Mouse (Mus musculus) myocyte (in vitro differentiated cells): Measurements from ENCODE around the gene Fermt3. TPM values are rescaled to one million over a fixed set of nuclear protein-coding genes. Genes with fewer than 3 reads are reported as not detected.

Source experiments
- H3K27me3 ChIP-seq: one replicate; pipeline ENCODE4 v1.6.1; 2011; ENCODE audit not compliant: control insufficient read depth, insufficient read depth, insufficient read length
- H3K36me3 ChIP-seq: one replicate; pipeline ENCODE4 v1.6.1; 2011; ENCODE audit not compliant: control insufficient read depth, insufficient read depth
- H3K4me2 ChIP-seq: one replicate; pipeline ENCODE4 v1.6.1; 2011; ENCODE audit warnings: low read depth, control low read depth
- H3K4me3 ChIP-seq: one replicate; pipeline ENCODE4 v1.5.1; 2011; ENCODE audit warnings: mild to moderate bottlenecking, control low read depth, moderate library complexity
- H3K79me2 ChIP-seq: one replicate; pipeline ENCODE4 v1.6.1; 2011; ENCODE audit not compliant: control insufficient read depth, insufficient read depth
- H3ac ChIP-seq: one replicate; pipeline ENCODE4 v1.6.1; 2011; ENCODE audit not compliant: control insufficient read depth, insufficient read length
- CEBPB ChIP-seq: IDR thresholded peaks from 2 replicates; pipeline ENCODE4 v1.6.1; 2011; ENCODE audit warnings: mild to moderate bottlenecking, moderate library complexity; ENCODE audit not compliant: poor library complexity, insufficient read depth, severe bottlenecking
- E2F4 ChIP-seq: IDR thresholded peaks from one replicate; pipeline ENCODE4 v1.6.1; 2011; ENCODE audit warnings: mild to moderate bottlenecking, control low read depth, moderate library complexity; ENCODE audit not compliant: insufficient read depth
- MAX ChIP-seq: IDR thresholded peaks from one replicate; pipeline ENCODE4 v1.6.1; 2011; ENCODE audit warnings: low read depth, mild to moderate bottlenecking, control low read depth
- MYOD1 ChIP-seq, 3 experiments: IDR thresholded peaks; one replicate each; pipeline ENCODE4 v1.6.1; 2011; ENCODE audit warnings: control low read depth in 2 of 3, low read depth in 2 of 3, mild to moderate bottlenecking in 2 of 3, moderate library complexity in 1 of 3; ENCODE audit not compliant: insufficient read length in 2 of 3, control insufficient read depth in 1 of 3
- MYOG ChIP-seq, 3 experiments: IDR thresholded peaks; one replicate each; pipeline ENCODE4 v1.6.1; 2011; ENCODE audit warnings: control low read depth in 2 of 3, low read depth in 2 of 3, mild to moderate bottlenecking in 2 of 3; ENCODE audit not compliant: insufficient read length in 2 of 3, control insufficient read depth in 1 of 3, insufficient read depth in 1 of 3
- POLR2A ChIP-seq: IDR thresholded peaks from one replicate; pipeline ENCODE4 v1.6.1; 2011; ENCODE audit warnings: low read depth, mild to moderate bottlenecking, control low read depth, moderate library complexity; ENCODE audit not compliant: insufficient read length
- POLR2AphosphoS2 ChIP-seq: IDR thresholded peaks from one replicate; pipeline ENCODE4 v1.6.1; 2011; ENCODE audit warnings: low read depth, control low read depth; ENCODE audit not compliant: insufficient read length
- REST ChIP-seq: IDR thresholded peaks from one replicate; pipeline ENCODE4 v1.6.1; 2011; ENCODE audit warnings: mild to moderate bottlenecking, control low read depth, moderate library complexity; ENCODE audit not compliant: insufficient read depth, insufficient read length
- SRF ChIP-seq: IDR thresholded peaks from one replicate; pipeline ENCODE4 v1.6.1; 2011; ENCODE audit warnings: low read depth; ENCODE audit not compliant: control insufficient read depth, insufficient read length
- TCF12 ChIP-seq: IDR thresholded peaks from one replicate; pipeline ENCODE4 v1.6.1; 2011; ENCODE audit warnings: mild to moderate bottlenecking, control low read depth; ENCODE audit not compliant: poor library complexity, insufficient read depth, severe bottlenecking
- TCF3 ChIP-seq: IDR thresholded peaks from one replicate; pipeline ENCODE4 v1.6.1; 2011; ENCODE audit warnings: low read depth, control low read depth; ENCODE audit not compliant: insufficient read length
- USF1 ChIP-seq: IDR thresholded peaks from one replicate; pipeline ENCODE4 v1.6.1; 2011; ENCODE audit warnings: low read depth, mild to moderate bottlenecking, control low read depth, moderate library complexity
- polyA plus RNA-seq: library from polyadenylated mRNA; unstranded; fragments of >200 nt; fragmentation: generic; extraction: Trizol; gene quantifications from one replicate; pipeline ENCODE4 v1.2.1, GENCODE M21; 2012; ENCODE audit warnings: missing spikeins

Gene Fermt3
- polyA plus RNA-seq, 1 experiment = 0.34 TPM

- TF ChIP-seq POLR2A = no peak
- no peak for TF ChIP-seq E2F4
- TF ChIP-seq TCF3 = no peak
- TF ChIP-seq TCF12 = no peak
- TF ChIP-seq REST = no peak
- no peak for TF ChIP-seq SRF
- TF ChIP-seq POLR2AphosphoS2 = no peak
- TF ChIP-seq USF1 = no peak
- no peak for TF ChIP-seq MYOG (IDR thresholded peaks at IDR 0.05; ENCODE audit: control insufficient read depth in 1 of 3, insufficient read depth in 1 of 3, insufficient read length in 2 of 3, low read depth in 2 of 3)
- TF ChIP-seq MYOD1 (IDR thresholded peaks at IDR 0.05; ENCODE audit: control insufficient read depth in 1 of 3, insufficient read length in 2 of 3, low read depth in 2 of 3) = no peak
- TF ChIP-seq CEBPB = no peak
- TF ChIP-seq MAX = no peak
- H3K4me2 ChIP-seq = peak overlapping the region; percentile 25
- no peak overlapping the region for H3K4me3 ChIP-seq
- no peaks in the 10 kb centered on the region for H3K36me3 ChIP-seq
- no peak overlapping the region for H3ac ChIP-seq
- no peaks in the 10 kb centered on the region for H3K27me3 ChIP-seq
- H3K79me2 ChIP-seq = peaks cover 27% of the 10 kb centered on the region
These were observed 47.6 kb downstream of the Fermt3 start for GRCm38 (mm10) chr19:6971644-6972043.

- Histone ChIP-seq H3K4me3 (no peak overlapping the region), H3ac (no peak overlapping the region), H3K4me2 (peak overlapping the region; percentile 12), H3K36me3 (no peaks in the 10 kb centered on the region), H3K79me2 (peaks cover 18% of the 10 kb centered on the region), H3K27me3 (no peaks in the 10 kb centered on the region)
- TF ChIP-seq TCF3 (no peak), REST (no peak), SRF (no peak), TCF12 (no peak), USF1 (no peak), MAX (no peak), MYOD1 (IDR thresholded peaks at IDR 0.05; ENCODE audit: control insufficient read depth in 1 of 3, insufficient read length in 2 of 3, low read depth in 2 of 3) (no peak), MYOG (IDR thresholded peaks at IDR 0.05; ENCODE audit: control insufficient read depth in 1 of 3, insufficient read depth in 1 of 3, insufficient read length in 2 of 3, low read depth in 2 of 3) (no peak), POLR2A (no peak), CEBPB (no peak), E2F4 (no peak), POLR2AphosphoS2 (no peak)
These were observed 48.7 kb downstream of the Fermt3 start for GRCm38 (mm10) chr19:6970460-6971085.

- H3K4me3 ChIP-seq = peak overlapping the region; percentile 61
- peak overlapping the region; percentile 60 for H3ac ChIP-seq
- H3K4me2 ChIP-seq = peak overlapping the region; percentile 90
- H3K27me3 ChIP-seq = no peaks in the 10 kb centered on the region
- H3K36me3 ChIP-seq = no peaks in the 10 kb centered on the region
- no peak for TF ChIP-seq MYOG (IDR thresholded peaks at IDR 0.05; ENCODE audit: control insufficient read depth in 1 of 3, insufficient read depth in 1 of 3, insufficient read length in 2 of 3, low read depth in 2 of 3)
- TF ChIP-seq TCF3 = no peak
- TF ChIP-seq E2F4 = no peak
- TF ChIP-seq MYOD1 (IDR thresholded peaks at IDR 0.05; ENCODE audit: control insufficient read depth in 1 of 3, insufficient read length in 2 of 3, low read depth in 2 of 3) = no peak
- peak; percentile 83 for TF ChIP-seq POLR2AphosphoS2
- peak; percentile 93 for TF ChIP-seq POLR2A
- H3K79me2 ChIP-seq = peaks cover 16% of the 10 kb centered on the region
These were observed 49.4 kb downstream of the Fermt3 start for GRCm38 (mm10) chr19:6969665-6970381.

DNA sequence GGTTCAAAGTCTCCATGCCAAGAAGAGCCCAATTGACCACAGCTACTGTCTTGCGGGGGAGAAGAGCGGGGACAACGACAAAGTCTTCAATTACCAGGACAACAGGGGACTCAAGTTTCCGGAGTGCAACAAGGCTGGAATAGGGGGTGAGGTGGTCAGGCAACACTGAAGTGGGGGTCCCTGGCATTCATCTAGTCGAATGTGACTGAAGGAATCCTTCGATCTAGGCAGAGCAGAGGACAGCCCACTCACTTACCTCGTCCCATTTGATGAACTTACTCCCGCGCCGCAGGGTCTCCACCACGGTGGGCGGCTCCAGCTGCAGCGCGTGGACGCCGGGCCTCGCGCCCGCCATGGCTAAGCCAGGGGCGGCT is 50.0 kb downstream of the Fermt3 start:
- peak overlapping the region; percentile 61 for H3K4me3 ChIP-seq
- no peaks in the 10 kb centered on the region for H3K36me3 ChIP-seq
- peaks cover 16% of the 10 kb centered on the region for H3K79me2 ChIP-seq
- no peaks in the 10 kb centered on the region for H3K27me3 ChIP-seq
- no peak for TF ChIP-seq TCF3
- no peak for TF ChIP-seq USF1
- TF ChIP-seq MYOD1 (IDR thresholded peaks at IDR 0.05; ENCODE audit: control insufficient read depth in 1 of 3, insufficient read length in 2 of 3, low read depth in 2 of 3) = no peak
- H3K4me2 ChIP-seq = peak overlapping the region; percentile 90
- peak overlapping the region; percentile 60 for H3ac ChIP-seq
